Mouse (Mus musculus): ENCODE results near the gene Zfp740. TPM values are rescaled to one million over a fixed set of nuclear protein-coding genes. Genes with fewer than 3 reads are reported as not detected.

Zfp740 gene
- polyA plus RNA-seq, 1 experiment from 2014 or later: 52.7 TPM

DNA sequence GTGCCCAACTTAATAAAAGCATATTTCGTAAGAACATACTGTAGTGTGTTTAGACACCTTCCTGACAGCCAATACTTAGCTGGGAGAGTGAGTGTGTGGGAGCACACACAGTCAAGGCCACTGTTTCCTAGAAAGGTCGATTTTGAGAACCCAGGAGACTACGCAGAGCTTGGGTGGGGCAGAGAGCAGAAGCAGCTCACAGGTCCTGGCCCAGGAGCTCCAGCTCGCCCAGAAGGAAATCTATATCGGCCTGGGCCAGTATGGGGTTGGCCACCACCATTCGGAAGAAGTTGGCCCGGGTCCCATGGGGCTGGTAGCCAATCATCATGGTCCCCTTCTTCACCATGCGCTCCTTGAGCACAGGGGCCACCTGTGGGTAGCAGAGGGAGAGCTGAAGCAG is 25.6 kb upstream of the Zfp740 start:
- Histone ChIP-seq H3K36me3 (no peaks in the 10 kb centered on the region), H3K27me3 (no peaks in the 10 kb centered on the region), H3K9ac (no peak overlapping the region), H3K27ac (replicated peaks) (no peak overlapping the region), H3K4me3 (no peak overlapping the region), H3K9me3 (no peaks in the 10 kb centered on the region), H3K4me2 (no peak overlapping the region), H3K4me1 (replicated peaks) (no peaks in the 10 kb centered on the region)
- no peak for ATAC-seq (ENCODE audit: low FRiP score, low read depth)
- WGBS: 84% methylated on average over 8 of the region's 8 CpGs

DNA sequence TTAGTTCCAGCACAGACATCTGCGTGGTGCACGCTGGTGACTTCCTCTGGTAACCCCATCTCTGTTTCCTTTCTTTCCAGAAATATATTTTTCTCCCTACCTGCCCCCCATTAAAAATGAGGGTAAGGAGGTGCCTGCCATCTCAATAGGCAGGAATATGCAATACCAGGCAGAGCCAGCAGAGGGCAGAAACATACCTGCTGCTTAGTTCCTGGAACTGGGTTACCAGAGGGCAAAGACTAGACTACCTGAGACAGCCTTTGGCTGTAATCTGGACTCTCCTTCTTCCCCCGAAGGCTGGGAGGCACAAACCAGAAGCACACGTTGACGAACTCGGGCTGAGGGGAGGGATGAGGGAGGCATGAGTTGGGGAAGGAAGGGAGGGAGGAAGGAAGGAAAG is 24.8 kb upstream of the Zfp740 start:
- H3K9ac ChIP-seq: no peak overlapping the region
- no peak for ATAC-seq (ENCODE audit: low FRiP score, low read depth)
- no peaks in the 10 kb centered on the region for H3K9me3 ChIP-seq
- H3K36me3 ChIP-seq: no peaks in the 10 kb centered on the region
- no peak overlapping the region for H3K27ac ChIP-seq (replicated peaks)
- H3K4me3 ChIP-seq: no peak overlapping the region
- no peaks in the 10 kb centered on the region for H3K4me1 ChIP-seq (replicated peaks)
- no peak overlapping the region for H3K4me2 ChIP-seq
- no peaks in the 10 kb centered on the region for H3K27me3 ChIP-seq
- WGBS: 17% methylated on average over 6 of the region's 6 CpGs

DNA sequence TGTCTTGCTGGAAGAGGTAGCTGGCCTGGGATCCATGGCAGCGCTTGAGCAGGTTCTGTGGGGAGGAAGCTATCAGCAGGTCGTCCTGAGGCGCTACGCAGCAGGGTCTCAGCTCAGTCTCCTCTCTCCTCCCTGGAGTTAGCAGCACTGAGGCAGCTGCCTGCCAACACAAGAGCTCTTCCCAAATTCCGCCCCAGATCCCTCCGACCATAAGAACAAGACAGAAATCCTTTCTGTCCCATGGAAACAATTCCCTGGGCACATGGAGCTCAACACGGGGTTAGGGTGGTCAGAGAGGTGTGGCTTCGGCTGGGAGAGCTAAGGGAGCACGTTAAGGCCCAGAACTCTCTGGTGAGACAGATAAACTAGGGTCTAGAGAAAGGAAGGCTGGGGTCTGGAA is 23.9 kb upstream of the Zfp740 start:
- no peak overlapping the region for H3K9ac ChIP-seq
- H3K4me2 ChIP-seq: no peak overlapping the region
- WGBS: 79% methylated on average over 9 of the region's 9 CpGs
- H3K9me3 ChIP-seq: no peaks in the 10 kb centered on the region
- H3K36me3 ChIP-seq: 0 out of 2 replicates have a peak, but pooled peaks cover 3% of the 10 kb centered on the region
- H3K4me1 ChIP-seq (replicated peaks): no peaks in the 10 kb centered on the region
- H3K27me3 ChIP-seq: no peaks in the 10 kb centered on the region
- H3K4me3 ChIP-seq: no peak overlapping the region
- no peak for ATAC-seq (ENCODE audit: low FRiP score, low read depth)
- no peak overlapping the region for H3K27ac ChIP-seq (replicated peaks)

DNA sequence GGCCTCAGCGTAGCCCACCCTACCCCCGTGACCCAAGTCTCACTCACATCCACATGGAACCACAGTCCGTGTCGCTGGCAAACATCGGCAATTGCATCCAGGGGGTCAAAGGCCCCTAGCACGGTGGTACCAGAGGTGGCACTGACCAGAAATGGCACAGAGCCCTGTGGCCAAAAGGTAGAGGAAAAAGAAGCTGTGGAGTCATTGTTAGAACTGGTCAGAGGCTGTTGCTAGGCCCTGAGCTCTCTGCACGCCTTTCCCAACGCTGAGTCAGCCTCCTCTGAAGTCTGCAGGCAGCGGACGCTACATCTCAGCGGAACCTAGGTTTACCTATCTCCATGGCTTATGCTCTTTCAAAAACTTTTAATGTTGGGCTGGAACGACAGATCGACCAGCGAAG is 23.1 kb upstream of the Zfp740 start:
- no peak overlapping the region for H3K4me3 ChIP-seq
- 0 out of 2 replicates have a peak, but pooled peaks cover 3% of the 10 kb centered on the region for H3K36me3 ChIP-seq
- H3K27ac ChIP-seq (replicated peaks): no peak overlapping the region
- no peaks in the 10 kb centered on the region for H3K27me3 ChIP-seq
- no peaks in the 10 kb centered on the region for H3K9me3 ChIP-seq
- no peaks in the 10 kb centered on the region for H3K4me1 ChIP-seq (replicated peaks)
- 89% methylated on average over 14 of the region's 14 CpGs for WGBS
- no peak for ATAC-seq (ENCODE audit: low FRiP score, low read depth)
- no peak overlapping the region for H3K4me2 ChIP-seq
- no peak overlapping the region for H3K9ac ChIP-seq

DNA sequence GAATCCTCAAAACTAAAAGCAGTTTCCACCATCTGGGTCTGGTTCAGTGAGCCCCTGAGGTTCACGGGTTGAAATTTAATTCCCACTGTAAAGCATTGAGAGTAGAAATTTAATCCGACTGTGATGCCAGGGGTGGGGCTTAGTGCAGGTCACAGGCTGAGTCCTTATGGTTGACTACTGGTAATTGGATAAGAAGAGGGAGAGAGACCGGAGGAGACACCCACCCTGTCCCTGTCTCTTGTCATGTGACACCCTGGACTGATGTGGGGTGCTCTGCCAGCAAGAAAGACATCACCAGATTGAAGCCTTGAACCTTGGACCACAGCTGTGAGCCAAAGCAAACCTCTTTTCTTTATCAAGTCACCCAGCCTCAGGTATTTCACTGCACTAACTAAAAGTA is 20.0 kb upstream of the Zfp740 start:
- WGBS: 85% methylated on average over 3 of the region's 3 CpGs
- no peak for ATAC-seq (ENCODE audit: low FRiP score, low read depth)
- Histone ChIP-seq H3K4me2 (no peak overlapping the region), H3K27ac (replicated peaks) (no peak overlapping the region), H3K9me3 (no peaks in the 10 kb centered on the region), H3K36me3 (0 out of 2 replicates have a peak, but pooled peaks cover 3% of the 10 kb centered on the region), H3K9ac (no peak overlapping the region), H3K27me3 (no peaks in the 10 kb centered on the region), H3K4me3 (no peak overlapping the region), H3K4me1 (replicated peaks) (no peaks in the 10 kb centered on the region)

DNA sequence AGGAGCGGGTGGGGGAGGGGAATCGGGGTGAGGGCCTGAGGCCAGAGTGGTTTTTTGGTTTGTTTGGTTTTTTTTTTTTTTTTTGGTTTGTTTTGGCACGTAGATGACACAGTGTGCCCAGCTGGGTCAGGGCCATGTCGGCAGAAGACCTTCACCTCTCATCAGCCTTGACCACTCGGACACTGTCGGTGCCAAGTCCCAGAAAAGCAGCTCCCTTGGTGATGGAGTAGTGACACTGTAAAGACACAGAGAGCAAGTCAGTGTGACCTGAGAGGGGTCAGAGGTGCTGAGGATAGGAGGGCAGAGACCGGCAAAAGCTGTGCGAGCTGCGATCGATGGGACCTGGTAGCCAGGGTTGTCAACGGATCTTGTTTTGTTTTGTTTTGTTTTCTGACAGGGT is 16.8 kb upstream of the Zfp740 start:
- H3K27me3 ChIP-seq: no peaks in the 10 kb centered on the region
- no peak overlapping the region for H3K4me2 ChIP-seq
- ATAC-seq (ENCODE audit: low FRiP score, low read depth): no peak
- H3K36me3 ChIP-seq: 0 out of 2 replicates have a peak, but pooled peaks cover 3% of the 10 kb centered on the region
- no peaks in the 10 kb centered on the region for H3K9me3 ChIP-seq
- H3K27ac ChIP-seq (replicated peaks): no peak overlapping the region
- no peak overlapping the region for H3K9ac ChIP-seq
- H3K4me3 ChIP-seq: no peak overlapping the region
- H3K4me1 ChIP-seq (replicated peaks): no peaks in the 10 kb centered on the region
- 81% methylated on average over 11 of the region's 11 CpGs for WGBS

DNA sequence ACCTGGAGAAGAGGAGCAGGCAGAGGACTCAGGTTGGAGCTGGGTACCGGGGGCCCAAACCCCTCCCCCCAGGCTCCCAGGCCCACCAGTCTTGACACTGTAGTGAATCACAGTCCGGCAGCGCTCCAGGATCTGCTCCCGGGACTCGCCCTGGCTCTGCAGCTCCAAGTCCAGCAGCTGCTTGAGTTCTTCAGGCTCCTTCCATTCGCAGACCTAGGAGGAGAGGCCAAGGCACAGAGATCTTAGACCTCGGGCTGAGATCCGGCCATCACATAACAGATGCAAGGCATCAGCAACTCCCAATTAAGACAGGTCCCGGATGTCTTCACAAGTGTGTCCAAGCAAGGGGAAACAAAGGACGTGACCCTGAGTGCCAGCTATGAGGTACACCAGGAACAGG is 15.0 kb upstream of the Zfp740 start:
- Histone ChIP-seq H3K27me3 (no peaks in the 10 kb centered on the region), H3K4me2 (no peak overlapping the region), H3K27ac (replicated peaks) (no peak overlapping the region), H3K4me1 (replicated peaks) (no peaks in the 10 kb centered on the region), H3K9me3 (no peaks in the 10 kb centered on the region), H3K9ac (no peak overlapping the region), H3K4me3 (no peak overlapping the region), H3K36me3 (0 out of 2 replicates have a peak, but pooled peaks cover 3% of the 10 kb centered on the region)
- 86% methylated on average over 10 of the region's 10 CpGs for WGBS
- ATAC-seq (ENCODE audit: low FRiP score, low read depth): no peak

DNA sequence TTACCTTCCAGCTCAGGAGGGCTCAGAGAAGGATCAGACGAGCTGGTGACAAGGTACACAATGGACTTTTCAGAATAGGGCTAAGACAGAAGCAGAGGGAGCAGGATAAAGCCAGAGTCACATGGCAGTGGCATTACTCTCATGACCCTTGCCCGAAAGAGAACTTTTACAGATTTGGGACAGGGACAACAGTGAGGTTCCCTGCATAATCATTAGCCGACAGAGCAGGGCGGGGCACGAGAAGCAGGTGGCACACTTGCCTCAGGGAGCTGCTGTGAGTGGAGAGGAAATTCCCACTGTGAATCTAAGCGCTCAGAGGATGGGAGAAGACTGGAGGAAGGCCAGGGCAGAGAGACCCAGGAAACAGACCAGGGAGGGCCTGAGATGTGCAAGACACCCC is 14.2 kb upstream of the Zfp740 start:
- 57% methylated on average over 6 of the region's 6 CpGs for whole genome bisulfite sequencing
- no peak for ATAC-seq (ENCODE audit: low FRiP score, low read depth)

DNA sequence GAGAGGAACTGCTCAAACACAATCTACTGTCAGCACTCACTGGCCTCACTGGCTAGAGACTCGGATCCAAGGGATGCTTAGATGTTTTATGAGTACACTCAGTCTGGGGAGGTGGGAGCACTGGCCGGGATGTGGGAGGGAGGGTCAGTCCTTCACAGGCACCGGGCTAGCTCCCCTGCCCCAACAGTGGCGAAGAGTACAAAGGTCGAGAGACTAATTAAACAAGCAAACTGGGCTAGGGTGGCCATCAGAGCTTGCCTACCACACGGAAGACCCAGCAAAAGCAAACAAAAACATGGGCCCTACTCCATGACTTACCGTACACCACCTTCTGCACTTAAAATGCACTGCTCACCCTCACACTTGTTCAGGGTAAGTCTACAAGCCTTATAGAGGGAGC is 11.3 kb upstream of the Zfp740 start:
- H3K36me3 ChIP-seq: no peaks in the 10 kb centered on the region
- no peak overlapping the region for H3K4me2 ChIP-seq
- no peak overlapping the region for H3K27ac ChIP-seq (replicated peaks)
- no peak overlapping the region for H3K9ac ChIP-seq
- no peak overlapping the region for H3K4me3 ChIP-seq
- H3K4me1 ChIP-seq (replicated peaks): no peaks in the 10 kb centered on the region
- H3K9me3 ChIP-seq: no peaks in the 10 kb centered on the region
- no peaks in the 10 kb centered on the region for H3K27me3 ChIP-seq
- 78% methylated on average over 7 of the region's 7 CpGs for WGBS
- no peak for ATAC-seq (ENCODE audit: low FRiP score, low read depth)

More for the DNA sequence above, 14.2 kb upstream of the Zfp740 start:
- Histone ChIP-seq H3K4me2 (no peak overlapping the region), H3K4me3 (no peak overlapping the region), H3K9me3 (no peaks in the 10 kb centered on the region), H3K36me3 (0 out of 2 replicates have a peak, but pooled peaks cover 2% of the 10 kb centered on the region), H3K4me1 (replicated peaks) (no peaks in the 10 kb centered on the region), H3K27me3 (no peaks in the 10 kb centered on the region), H3K27ac (replicated peaks) (no peak overlapping the region), H3K9ac (no peak overlapping the region)

DNA sequence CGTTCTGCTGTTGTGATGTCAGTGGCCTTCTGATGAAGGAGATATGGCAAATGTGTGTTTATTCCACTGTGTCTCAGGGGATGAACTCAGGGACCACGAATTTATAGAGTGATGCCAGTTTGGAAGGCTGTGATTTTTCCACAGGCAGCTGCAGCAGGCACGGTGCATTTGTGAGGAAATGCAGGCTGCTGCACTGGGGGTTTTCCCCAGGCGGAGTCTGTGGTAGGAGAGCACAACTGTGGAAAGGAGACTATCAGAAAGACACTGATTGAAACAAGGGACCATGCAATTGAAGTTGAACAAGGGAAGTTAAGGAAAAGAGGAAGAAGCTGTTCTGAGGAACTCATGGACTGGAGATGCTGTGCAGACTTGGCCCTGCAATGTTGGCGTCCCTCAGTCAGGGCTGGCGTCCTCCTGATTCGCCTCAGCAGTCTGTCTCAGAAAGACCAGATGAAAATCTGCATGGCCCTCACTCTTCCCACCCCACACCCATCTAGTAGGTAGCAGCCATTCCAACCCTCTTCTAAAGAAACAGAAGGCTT is 10.7 kb upstream of the Zfp740 start:
- Histone ChIP-seq H3K4me2 (no peak overlapping the region), H3K9ac (no peak overlapping the region), H3K4me3 (no peak overlapping the region), H3K9me3 (no peaks in the 10 kb centered on the region), H3K4me1 (replicated peaks) (no peaks in the 10 kb centered on the region), H3K36me3 (no peaks in the 10 kb centered on the region), H3K27ac (replicated peaks) (no peak overlapping the region), H3K27me3 (no peaks in the 10 kb centered on the region)
- 77% methylated on average over 7 of the region's 7 CpGs for WGBS
- no peak for ATAC-seq (ENCODE audit: low FRiP score, low read depth)

DNA sequence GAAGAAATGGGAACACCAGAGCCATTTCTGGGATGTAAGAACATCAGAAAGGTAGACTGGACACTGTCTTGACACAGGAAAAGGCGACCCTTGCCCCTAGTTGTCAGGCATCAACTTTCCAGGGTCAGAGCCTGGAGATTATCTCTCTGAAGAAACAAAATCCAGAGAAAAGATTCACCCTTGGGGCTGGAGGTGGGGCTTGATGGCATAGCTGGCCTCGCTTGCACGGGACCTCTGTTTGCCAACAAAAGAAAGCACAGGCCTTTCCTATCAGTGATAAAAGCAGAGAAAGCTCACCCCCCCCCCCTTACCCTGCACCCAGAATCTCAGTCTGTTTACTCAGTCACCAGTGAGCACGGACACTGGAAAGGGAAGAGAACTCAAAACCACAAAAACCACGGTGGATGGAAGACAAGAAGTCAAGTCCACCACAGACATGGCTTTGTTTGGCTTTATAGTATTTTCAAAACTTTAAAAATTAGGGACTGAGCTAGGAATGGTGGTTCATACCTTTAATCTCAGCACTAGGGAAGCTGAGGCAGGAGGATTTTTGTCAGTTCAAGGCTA is 10.1 kb upstream of the Zfp740 start:
- no peak overlapping the region for H3K4me3 ChIP-seq
- no peaks in the 10 kb centered on the region for H3K36me3 ChIP-seq
- H3K4me2 ChIP-seq: no peak overlapping the region
- no peaks in the 10 kb centered on the region for H3K9me3 ChIP-seq
- H3K27ac ChIP-seq (replicated peaks): no peak overlapping the region
- no peak for ATAC-seq (ENCODE audit: low FRiP score, low read depth)
- no peak overlapping the region for H3K9ac ChIP-seq
- no peaks in the 10 kb centered on the region for H3K4me1 ChIP-seq (replicated peaks)
- WGBS: 68% methylated on average over 5 of the region's 5 CpGs
- no peaks in the 10 kb centered on the region for H3K27me3 ChIP-seq

DNA sequence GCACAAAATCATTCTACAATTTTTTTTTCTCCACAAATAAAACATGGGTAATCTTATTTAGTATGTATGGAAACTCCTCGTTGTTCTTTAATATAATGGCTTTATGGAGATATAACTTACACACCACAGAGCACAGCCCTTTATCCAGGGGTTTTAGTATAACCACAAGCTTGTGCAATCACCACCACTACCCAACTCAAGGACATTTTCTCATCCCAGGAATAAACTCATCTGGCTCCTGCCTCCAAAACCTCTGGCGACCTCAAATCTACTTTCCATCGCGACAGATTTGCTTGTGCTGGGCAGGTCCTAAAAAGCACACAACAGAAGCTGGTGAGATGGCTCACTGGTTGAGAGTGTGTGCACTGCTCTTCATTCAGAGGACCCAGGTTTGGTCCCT is 9.4 kb upstream of the Zfp740 start:
- no peaks in the 10 kb centered on the region for H3K4me1 ChIP-seq (replicated peaks)
- no peak overlapping the region for H3K27ac ChIP-seq (replicated peaks)
- ATAC-seq (ENCODE audit: low FRiP score, low read depth): no peak
- H3K4me2 ChIP-seq: no peak overlapping the region
- 87% methylated on average over 4 of the region's 4 CpGs for WGBS
- no peaks in the 10 kb centered on the region for H3K27me3 ChIP-seq
- no peak overlapping the region for H3K4me3 ChIP-seq
- H3K36me3 ChIP-seq: no peaks in the 10 kb centered on the region
- no peaks in the 10 kb centered on the region for H3K9me3 ChIP-seq
- H3K9ac ChIP-seq: no peak overlapping the region

DNA sequence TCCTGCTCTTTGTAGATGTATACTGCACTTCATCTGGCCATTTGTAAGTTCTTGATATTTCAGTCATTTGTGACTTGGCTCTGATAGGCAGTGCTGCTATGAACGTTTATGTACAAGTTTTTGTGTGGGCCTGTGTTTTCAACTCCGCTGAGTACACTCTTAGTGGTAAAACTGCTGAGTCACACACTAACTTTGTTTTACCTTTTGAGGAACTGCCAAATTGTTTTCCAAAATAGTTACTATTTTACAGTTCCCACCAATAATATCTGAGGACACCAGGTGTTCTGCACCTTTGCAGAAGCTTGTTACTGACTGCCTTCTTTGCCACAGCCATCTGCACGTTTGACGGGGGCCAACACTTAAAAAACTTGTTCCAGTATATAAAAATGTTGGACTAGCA is 8.6 kb upstream of the Zfp740 start:
- no peaks in the 10 kb centered on the region for H3K9me3 ChIP-seq
- H3K27ac ChIP-seq (replicated peaks): no peak overlapping the region
- H3K9ac ChIP-seq: no peak overlapping the region
- H3K36me3 ChIP-seq: no peaks in the 10 kb centered on the region
- no peak for ATAC-seq (ENCODE audit: low FRiP score, low read depth)
- no peak overlapping the region for H3K4me2 ChIP-seq
- no peaks in the 10 kb centered on the region for H3K27me3 ChIP-seq
- no peaks in the 10 kb centered on the region for H3K4me1 ChIP-seq (replicated peaks)
- 92% methylated on average over 4 of the region's 4 CpGs for whole genome bisulfite sequencing
- H3K4me3 ChIP-seq: no peak overlapping the region
